ENCODE assay signal across 8 mouse cellular contexts in genomic region chr13:40917161-40918091, GRCm38 (mm10). TPM values are rescaled to one million over a fixed set of nuclear protein-coding genes. Genes with fewer than 3 reads are reported as not detected.
DNase-seq lines count a peak whose midpoint lies in the region; ATAC-seq and TF ChIP-seq lines count a peak whose summit lies in the region.

No protein-coding gene starts in this region.

- H3K9ac ChIP-seq in intestine, postnatal 0 days (ENCODE audit: low read depth, low read length) = peak overlapping the region; percentile 49
- peak overlapping the region; percentile 17; the same call in 1 of the 2 replicates for H3K9ac ChIP-seq in limb, embryonic 15.5 days
- H3K9ac ChIP-seq in midbrain, embryonic 15.5 days = peak overlapping the region; percentile 52
- H3K9ac ChIP-seq in stomach, embryonic 15.5 days = peak overlapping the region; percentile 40

- TF ChIP-seq CTCF in thymus, adult 2 months (IDR thresholded peaks at IDR 0.05; ENCODE audit: borderline replicate concordance, control insufficient read depth, extremely low read depth, insufficient read depth, low read length, poor library complexity) = no peak
- peak; percentile 21 for TF ChIP-seq CTCF in intestine, postnatal 0 days (IDR thresholded peaks at IDR 0.05; ENCODE audit: low read depth)

- no peak for DNase-seq in thymus, adult 2 months
- no peak for DNase-seq in thymus, adult 18-20 months
- peak; percentile 88 for DNase-seq in embryo, embryonic 10.5 days (ENCODE audit: low spot score)

- no peak overlapping the region for H3K27ac ChIP-seq in thymus, adult 2 months (ENCODE audit: control insufficient read depth, insufficient read depth, low read length)
- H3K27ac ChIP-seq in intestine, postnatal 0 days (ENCODE audit: low read depth, low read length) = peak overlapping the region; percentile 16; the same call in 1 of the 2 replicates
- no peak overlapping the region for H3K27ac ChIP-seq in limb, embryonic 15.5 days
- 0 out of 2 replicates have a peak overlapping the region, but pooled peaks have one; percentile 1 for H3K27ac ChIP-seq in midbrain, embryonic 15.5 days
- peak overlapping the region; percentile 23; the same call in 1 of the 2 replicates for H3K27ac ChIP-seq in stomach, embryonic 15.5 days

- peaks cover 16% of the 10 kb centered on the region for H3K4me1 ChIP-seq in thymus, adult 2 months (replicated peaks; ENCODE audit: control insufficient read depth, insufficient read depth, low read length)
- 0 out of 2 replicates have a peak, but pooled peaks cover 4% of the 10 kb centered on the region for H3K4me1 ChIP-seq in intestine, postnatal 0 days (replicated peaks; ENCODE audit: control insufficient read depth, insufficient read depth, low read length)
- peaks cover 19% of the 10 kb centered on the region for H3K4me1 ChIP-seq in limb, embryonic 15.5 days
- H3K4me1 ChIP-seq in midbrain, embryonic 15.5 days = peaks cover 21% of the 10 kb centered on the region
- H3K4me1 ChIP-seq in stomach, embryonic 15.5 days = peaks cover 12% of the 10 kb centered on the region

- H3K27me3 ChIP-seq in thymus, adult 2 months (ENCODE audit: control insufficient read depth, insufficient read depth, low read length) = peaks cover 9% of the 10 kb centered on the region; the same call in 1 of the 2 replicates
- no peaks in the 10 kb centered on the region for H3K27me3 ChIP-seq in intestine, postnatal 0 days (replicated peaks; ENCODE audit: control insufficient read depth, insufficient read depth, low read length)
- H3K27me3 ChIP-seq in limb, embryonic 15.5 days = 0 out of 2 replicates have a peak, but pooled peaks cover 7% of the 10 kb centered on the region
- H3K27me3 ChIP-seq in midbrain, embryonic 15.5 days (replicated peaks) = 0 out of 2 replicates have a peak, but pooled peaks cover 2% of the 10 kb centered on the region
- no peaks in the 10 kb centered on the region for H3K27me3 ChIP-seq in stomach, embryonic 15.5 days (replicated peaks)

- H3K4me3 ChIP-seq in thymus, adult 2 months (ENCODE audit: control insufficient read depth, insufficient read depth, low read length) = peak overlapping the region; percentile 20; the same call in 1 of the 2 replicates
- H3K4me3 ChIP-seq in intestine, postnatal 0 days (ENCODE audit: low read depth, low read length) = peak overlapping the region; percentile 52
- peak overlapping the region; percentile 48 for H3K4me3 ChIP-seq in limb, embryonic 15.5 days
- H3K4me3 ChIP-seq in midbrain, embryonic 15.5 days = peak overlapping the region; percentile 52
- peak overlapping the region; percentile 57 for H3K4me3 ChIP-seq in stomach, embryonic 15.5 days (replicated peaks)

- ATAC-seq in granulocyte monocyte progenitor cell, adult 5-6 weeks (replicated peaks; ENCODE audit: poor library complexity, severe bottlenecking) = peak; percentile 29
- peak; percentile 57 for ATAC-seq in intestine, postnatal 0 days
- 0 out of 2 replicates have a peak, but pooled peaks have one; percentile 15 for ATAC-seq in limb, embryonic 15.5 days (ENCODE audit: insufficient number of reproducible peaks, low FRiP score, low TSS enrichment, low read depth)
- ATAC-seq in midbrain, embryonic 15.5 days (replicated peaks) = peak; percentile 88
- 0 out of 2 replicates have a peak, but pooled peaks have one; percentile 57 for ATAC-seq in stomach, embryonic 15.5 days (ENCODE audit: insufficient read depth, low FRiP score, low read depth)

- no peaks in the 10 kb centered on the region for H3K9me3 ChIP-seq in intestine, postnatal 0 days (ENCODE audit: control insufficient read depth)
- H3K9me3 ChIP-seq in limb, embryonic 15.5 days = no peaks in the 10 kb centered on the region
- no peaks in the 10 kb centered on the region for H3K9me3 ChIP-seq in midbrain, embryonic 15.5 days
- no peaks in the 10 kb centered on the region for H3K9me3 ChIP-seq in stomach, embryonic 15.5 days

- H3K36me3 ChIP-seq in thymus, adult 2 months (ENCODE audit: control insufficient read depth, insufficient read depth, low read length) = no peaks in the 10 kb centered on the region
- H3K36me3 ChIP-seq in intestine, postnatal 0 days (ENCODE audit: control insufficient read depth, insufficient read depth) = no peaks in the 10 kb centered on the region
- no peaks in the 10 kb centered on the region for H3K36me3 ChIP-seq in limb, embryonic 15.5 days
- H3K36me3 ChIP-seq in midbrain, embryonic 15.5 days (replicated peaks) = no peaks in the 10 kb centered on the region
- H3K36me3 ChIP-seq in stomach, embryonic 15.5 days = no peaks in the 10 kb centered on the region

- WGBS in thymus, adult 2 months = under 1% methylated on average over 38 of the region's 38 CpGs
- 1% methylated on average over 38 of the region's 38 CpGs for WGBS in intestine, postnatal 0 days
- 1% methylated on average over 38 of the region's 38 CpGs for WGBS in limb, embryonic 15.5 days
- WGBS in midbrain, embryonic 15.5 days = under 1% methylated on average over 38 of the region's 38 CpGs
- WGBS in stomach, embryonic 15.5 days = under 1% methylated on average over 38 of the region's 38 CpGs

- peak overlapping the region; percentile 76 for H3K4me2 ChIP-seq in intestine, postnatal 0 days (replicated peaks; ENCODE audit: low read depth)
- H3K4me2 ChIP-seq in limb, embryonic 15.5 days = peak overlapping the region; percentile 92
- peak overlapping the region; percentile 97 for H3K4me2 ChIP-seq in midbrain, embryonic 15.5 days
- H3K4me2 ChIP-seq in stomach, embryonic 15.5 days = peak overlapping the region; percentile 96

- no peak for TF ChIP-seq POLR2A in thymus, adult 2 months (IDR thresholded peaks at IDR 0.05; ENCODE audit: control insufficient read depth, extremely low read depth, insufficient read depth, low read length, poor library complexity)

RNA-seq across cellular contexts. Expression of gene Gcnt2, which starts 57.9 kb away (rescaled TPM):
- 1.2 TPM in 2 replicates for polyA plus RNA-seq in thymus, adult 2 months (2012; rRNA removed)
- 14.8 and 36.7 TPM in 2 replicates for total RNA-seq in granulocyte monocyte progenitor cell, adult 5-6 weeks (2014; fragmentation: Nextera tagmentation)
- 8.4 and 8.9 TPM in 2 replicates for total RNA-seq in granulocyte monocyte progenitor cell, adult 5-6 weeks (2017)
- 20.2 and 20.5 TPM in 2 replicates for polyA plus RNA-seq in intestine, postnatal 0 days (2015; fragmentation: Nextera tagmentation; extraction: Ambion mirVana)
- polyA plus RNA-seq in limb, embryonic 15.5 days (2015; fragmentation: Nextera tagmentation; extraction: Ambion mirVana) = 3.4 and 3.7 TPM in 2 replicates
- polyA plus RNA-seq in midbrain, embryonic 15.5 days (2015; fragmentation: Nextera tagmentation; extraction: Ambion mirVana) = 3.6 and 3.7 TPM in 2 replicates
- polyA plus RNA-seq in stomach, embryonic 15.5 days (2015; fragmentation: Nextera tagmentation; extraction: Ambion mirVana) = 7.9 and 9.0 TPM in 2 replicates

Comparison
In these comparisons a context has a peak if more than half of its experiments do, and no peak if none do; other contexts are left out.
1. H3K27ac ChIP-seq: peak in intestine, postnatal 0 days (single experiment), midbrain, embryonic 15.5 days (single experiment) and stomach, embryonic 15.5 days (single experiment); none in thymus, adult 2 months (single experiment) and limb, embryonic 15.5 days (single experiment).
2. ATAC-seq: peak in every context shown above with its lines; median percentile 88 in midbrain, embryonic 15.5 days; 57 in intestine, postnatal 0 days; 57 in stomach, embryonic 15.5 days; 29 in granulocyte monocyte progenitor cell, adult 5-6 weeks; 15 in limb, embryonic 15.5 days.
3. Peak in every context shown above with its lines, with median percentiles within 50 percentile points of each other: H3K4me3 ChIP-seq, H3K4me2 ChIP-seq and H3K9ac ChIP-seq.